Mouse (Mus musculus) CH12.LX (cell line): ENCODE measurements around the gene Mark4. TPM values are rescaled to one million over a fixed set of nuclear protein-coding genes. Genes with fewer than 3 reads are reported as not detected.

Source experiments
- DNase-seq: peaks from one replicate; pipeline ENCODE4 v3.0.0-alpha.2; 2013; ENCODE audit errors: extremely low read depth
- H3K27ac ChIP-seq: 2 replicates; pipeline ENCODE4 v1.5.1; 2012; ENCODE audit warnings: low read depth, mild to moderate bottlenecking, control low read depth, moderate library complexity; ENCODE audit not compliant: insufficient read depth
- H3K27me3 ChIP-seq: replicated peaks from 2 replicates; pipeline ENCODE3; 2012; ENCODE audit warnings: inconsistent platforms
- H3K36me3 ChIP-seq, 2 experiments: replicated peaks in 1 of 2; 2 replicates each; pipeline versions ENCODE3 to v1.6.1; 2012; ENCODE audit warnings: inconsistent platforms in 1 of 2, low read length in 1 of 2, mild to moderate bottlenecking in 1 of 2, mixed read lengths in 1 of 2, moderate library complexity in 1 of 2; ENCODE audit not compliant: control insufficient read depth in 1 of 2, insufficient read depth in 1 of 2
- H3K4me1 ChIP-seq, 2 experiments: 2 replicates each; pipeline ENCODE4 v1.6.1; 2012; ENCODE audit warnings: inconsistent platforms in 1 of 2, moderate library complexity in 1 of 2; ENCODE audit not compliant: insufficient read depth in 2 of 2, control insufficient read depth in 1 of 2
- H3K4me2 ChIP-seq: 2 replicates; pipeline ENCODE4 v1.6.1; 2012; ENCODE audit warnings: low read depth, mild to moderate bottlenecking, control low read depth; ENCODE audit not compliant: poor library complexity, insufficient read depth, severe bottlenecking
- H3K4me3 ChIP-seq, 3 experiments: fragments of 150-350 bp in 1 of 3; sonication (generic) in 1 of 3; replicated peaks in 1 of 3; 2 replicates each; pipeline versions ENCODE3 to v1.5.1; 2011 to 2012; ENCODE audit warnings: low read depth in 2 of 3, low read length in 2 of 3, mild to moderate bottlenecking in 2 of 3, moderate library complexity in 2 of 3, control low read depth in 1 of 3, improper control_type of control experiment in 1 of 3, inconsistent platforms in 1 of 3, mixed read lengths in 1 of 3; ENCODE audit not compliant: poor library complexity in 1 of 3
- H3K79me2 ChIP-seq: replicated peaks from 2 replicates; pipeline ENCODE4 v1.6.1; 2012; ENCODE audit warnings: mild to moderate bottlenecking, moderate library complexity; ENCODE audit not compliant: control insufficient read depth, poor library complexity, insufficient read depth, severe bottlenecking; ENCODE audit errors: extremely low read depth
- H3K9ac ChIP-seq: 2 replicates; pipeline ENCODE4 v1.6.1; 2012; ENCODE audit warnings: low read depth, mild to moderate bottlenecking, control low read depth, moderate library complexity; ENCODE audit not compliant: insufficient read depth
- H3K9me3 ChIP-seq: replicated peaks from 2 replicates; pipeline ENCODE3; 2012; ENCODE audit warnings: low read length, inconsistent platforms, mixed read lengths
- BHLHE40 ChIP-seq: IDR thresholded peaks from 2 replicates; pipeline ENCODE4 v1.6.1; 2011; ENCODE audit warnings: mild to moderate bottlenecking, low read depth, low read length, improper control_type of control experiment
- CHD2 ChIP-seq: IDR thresholded peaks from 2 replicates; pipeline ENCODE4 v1.6.1; 2011; ENCODE audit warnings: low read length, improper control_type of control experiment
- CTCF ChIP-seq, 2 experiments: IDR thresholded peaks in 1 of 2; conservative IDR thresholded peaks in 1 of 2; 2 replicates each; pipeline ENCODE4 v1.5.1; 2011 to 2012; ENCODE audit warnings: low read depth in 2 of 2, low read length in 2 of 2, improper control_type of control experiment in 1 of 2, inconsistent platforms in 1 of 2, mild to moderate bottlenecking in 1 of 2, moderate library complexity in 1 of 2
- E2F4 ChIP-seq: IDR thresholded peaks from 2 replicates; pipeline ENCODE4 v1.6.1; 2011; ENCODE audit warnings: low read depth, low read length, improper control_type of control experiment; ENCODE audit not compliant: insufficient replicate concordance
- ELF1 ChIP-seq: IDR thresholded peaks from 2 replicates; pipeline ENCODE4 v1.6.1; 2014; ENCODE audit warnings: low read depth, mild to moderate bottlenecking, inconsistent platforms, low read length, improper control_type of control experiment
- HCFC1 ChIP-seq: IDR thresholded peaks from 2 replicates; pipeline ENCODE4 v1.6.1; 2012; ENCODE audit warnings: low read depth, mild to moderate bottlenecking, inconsistent platforms, low read length, improper control_type of control experiment
- JUN ChIP-seq: IDR thresholded peaks from 2 replicates; pipeline ENCODE4 v1.6.1; 2011; ENCODE audit warnings: low read depth, mild to moderate bottlenecking, low read length, improper control_type of control experiment, moderate library complexity; ENCODE audit not compliant: insufficient read depth
- KAT2A ChIP-seq: IDR thresholded peaks from 2 replicates; pipeline ENCODE4 v1.6.1; 2012; ENCODE audit warnings: low read length, improper control_type of control experiment, inconsistent platforms; ENCODE audit not compliant: insufficient replicate concordance
- MAX ChIP-seq: IDR thresholded peaks from 2 replicates; pipeline ENCODE4 v1.6.1; 2011; ENCODE audit warnings: low read length, improper control_type of control experiment
- MAZ ChIP-seq: IDR thresholded peaks from 2 replicates; pipeline ENCODE4 v1.6.1; 2012; ENCODE audit warnings: low read depth, mild to moderate bottlenecking, inconsistent platforms, low read length, improper control_type of control experiment, moderate library complexity
- MEF2A ChIP-seq: IDR thresholded peaks from 2 replicates; pipeline ENCODE4 v1.6.1; 2014; ENCODE audit warnings: low read depth, mild to moderate bottlenecking, inconsistent platforms, low read length, improper control_type of control experiment, borderline replicate concordance
- MXI1 ChIP-seq: IDR thresholded peaks from 2 replicates; pipeline ENCODE4 v1.6.1; 2011; ENCODE audit warnings: mild to moderate bottlenecking, low read depth, low read length, improper control_type of control experiment
- NELFE ChIP-seq: IDR thresholded peaks from 2 replicates; pipeline ENCODE4 v1.6.1; 2011; ENCODE audit warnings: low read depth, low read length, improper control_type of control experiment
- POLR2A ChIP-seq: IDR thresholded peaks from 2 replicates; pipeline ENCODE4 v1.6.1; 2011; ENCODE audit warnings: low read depth, mild to moderate bottlenecking, improper control_type of control experiment, low read length
- SMC3 ChIP-seq: IDR thresholded peaks from 2 replicates; pipeline ENCODE4 v1.6.1; 2011; ENCODE audit warnings: low read depth, low read length, improper control_type of control experiment
- TCF12 ChIP-seq: IDR thresholded peaks from 2 replicates; pipeline ENCODE4 v1.6.1; 2014; ENCODE audit warnings: low read depth, mild to moderate bottlenecking, inconsistent platforms, low read length, improper control_type of control experiment
- USF1 ChIP-seq: IDR thresholded peaks from 2 replicates; pipeline ENCODE4 v1.6.1; 2014; ENCODE audit warnings: low read depth, mild to moderate bottlenecking, inconsistent platforms, low read length, improper control_type of control experiment
- USF2 ChIP-seq: conservative IDR thresholded peaks from 2 replicates; pipeline ENCODE4 v1.6.1; 2011; ENCODE audit warnings: low read depth, low read length, improper control_type of control experiment
- dilution Hi-C: fragments of 300-500 bp; cut with MboI; formaldehyde crosslinking; loops from 2 replicates; pipeline ENCODE4 v1.14.3; 2020; ENCODE audit warnings: low sequenced_read_pairs; ENCODE audit not compliant: extremely low pct_unique_long_range_greater_than_20kb, extremely low pct_ligation_motif_present
- in situ Hi-C: fragments of 300-500 bp; cut with MboI; formaldehyde crosslinking; loops from 3 replicates; pipeline ENCODE4 v1.14.3; 2019; ENCODE audit warnings: low sequenced_read_pairs, low pct_ligation_motif_present, low pct_unique_long_range_greater_than_20kb, mixed read lengths
- polyA plus RNA-seq: library from polyadenylated mRNA; unstranded; fragments of >175 nt; gene quantifications from 2 replicates; pipeline ENCODE4 v1.2.1, GENCODE M21; 2012; ENCODE audit warnings: low read depth; ENCODE audit not compliant: insufficient read length
- total RNA-seq, 2 experiments: library from RNA; depleted of rRNA; stranded (reverse); fragments of 300-350 nt in 1 of 2; fragments of >200 nt in 1 of 2; gene quantifications; 2 replicates each; pipeline ENCODE4 v1.2.3; 2012 to 2014

Mark4 gene
- total and polyA plus RNA-seq, 3 experiments: 1.7 to 11.9 (median 7.3) TPM

- in situ Hi-C loops: loop anchor here (25.0 kb wide), 2 partner anchors 142 to 442 kb away; partner anchors contain the start of genes Ceacam16, Gm19345 and Ppp1r37
- Histone ChIP-seq H3K36me3 (peaks cover 0 to 5% of the 10 kb centered on the region in 2 experiments), H3K27me3 (peaks cover 50% of the 10 kb centered on the region), H3K9me3 (no peaks in the 10 kb centered on the region), H3K4me3 (no peak overlapping the region), H3K79me2 (no peaks in the 10 kb centered on the region), H3K9ac (no peak overlapping the region), H3K4me2 (peak overlapping the region; percentile 73), H3K4me1 (peaks cover 3 to 19% of the 10 kb centered on the region in 2 experiments), H3K27ac (no peak overlapping the region)
- TF ChIP-seq ELF1: peak; percentile 43; the same call in 1 of the 2 replicates
- TF ChIP-seq CHD2: no peak
- TF ChIP-seq CTCF (conservative IDR thresholded peaks at IDR 0.05 in 1 of 2, IDR thresholded peaks at IDR 0.05 in 1 of 2; ENCODE audit: low read depth in 2 of 2, low read length in 2 of 2): no peak
- DNase-seq: no peak
- dilution Hi-C loops: no loop called here
Observed at GRCm38 (mm10) chr7:19420121-19420520, 38.5 kb downstream of the Mark4 start.

- TF ChIP-seq USF2 (no peak), BHLHE40 (no peak), MAZ (no peak), NELFE (no peak), KAT2A (no peak), JUN (no peak), HCFC1 (no peak), POLR2A (no peak), TCF12 (no peak), SMC3 (no peak), E2F4 (no peak), CHD2 (no peak)
- in situ Hi-C loops (loop anchor here (25.0 kb wide), 2 partner anchors 146 to 446 kb away; partner anchors contain the start of genes Ceacam16, Gm19345 and Ppp1r37), dilution Hi-C loops (no loop called here)
- H3K9ac ChIP-seq: no peak overlapping the region
- H3K4me3 ChIP-seq: no peak overlapping the region
- no peak for DNase-seq
- H3K27ac ChIP-seq: no peak overlapping the region
- no peak overlapping the region for H3K4me2 ChIP-seq
- H3K36me3 ChIP-seq: no peaks in the 10 kb centered on the region
- no peaks in the 10 kb centered on the region for H3K79me2 ChIP-seq
- peaks cover 3 to 15% of the 10 kb centered on the region in 2 experiments for H3K4me1 ChIP-seq
- peaks cover 15% of the 10 kb centered on the region for H3K9me3 ChIP-seq
- peaks cover 66% of the 10 kb centered on the region for H3K27me3 ChIP-seq
Observed at GRCm38 (mm10) chr7:19416590-19416989, 42.0 kb downstream of the Mark4 start.

- Histone ChIP-seq H3K9me3 (peaks cover 15% of the 10 kb centered on the region), H3K36me3 (no peaks in the 10 kb centered on the region), H3K4me2 (no peak overlapping the region), H3K27ac (no peak overlapping the region), H3K9ac (no peak overlapping the region), H3K79me2 (no peaks in the 10 kb centered on the region), H3K4me3 (no peak overlapping the region), H3K27me3 (peaks cover 56% of the 10 kb centered on the region), H3K4me1 (peaks cover 5 to 25% of the 10 kb centered on the region in 2 experiments; a peak in 3 of 4 replicates)
- no peak for DNase-seq
- dilution Hi-C loops: no loop called here
- in situ Hi-C loops: loop anchor here (25.0 kb wide), 2 partner anchors 149 to 449 kb away; partner anchors contain the start of genes Ceacam16, Gm19345 and Ppp1r37
- TF ChIP-seq TCF12 (no peak), MXI1 (no peak), USF1 (no peak), BHLHE40 (no peak), MAX (no peak), MEF2A (no peak)
Observed at GRCm38 (mm10) chr7:19413525-19413924, 45.1 kb downstream of the Mark4 start.
